ENCODE assay signal across 8 mouse cellular contexts in genomic region chr4:140033394-140033793, GRCm38 (mm10).
DNase-seq lines count a peak whose midpoint lies in the region; ATAC-seq and TF ChIP-seq lines count a peak whose summit lies in the region.

No protein-coding gene starts in this region.

- TF ChIP-seq EP300 in liver, postnatal 0 days (IDR thresholded peaks at IDR 0.05; ENCODE audit: low read depth): no peak

- peaks cover 12% of the 10 kb centered on the region; the same call in 1 of the 2 replicates for H3K4me1 ChIP-seq in kidney, embryonic 14.5 days (ENCODE audit: control insufficient read depth, insufficient read depth, low read length)
- peaks cover 87% of the 10 kb centered on the region for H3K4me1 ChIP-seq in E14TG2a.4 (replicated peaks; ENCODE audit: low read depth, low read length)
- 0 out of 2 replicates have a peak, but pooled peaks cover 7% of the 10 kb centered on the region for H3K4me1 ChIP-seq in cortical plate, adult 2 months (ENCODE audit: control insufficient read depth, insufficient read depth, low read length)
- no peaks in the 10 kb centered on the region for H3K4me1 ChIP-seq in liver, postnatal 0 days (ENCODE audit: insufficient read depth)

- H3K27me3 ChIP-seq in kidney, embryonic 14.5 days (ENCODE audit: control insufficient read depth, insufficient read depth, low read length): peaks cover 21% of the 10 kb centered on the region
- H3K27me3 ChIP-seq in E14TG2a.4 (ENCODE audit: insufficient read depth, low read length): peaks cover 26% of the 10 kb centered on the region
- peaks cover 10% of the 10 kb centered on the region for H3K27me3 ChIP-seq in liver, postnatal 0 days (ENCODE audit: insufficient read depth, low read length)

- no peak overlapping the region for H3K4me2 ChIP-seq in kidney, embryonic 14.5 days (replicated peaks; ENCODE audit: low read depth, low read length)
- no peak overlapping the region for H3K4me2 ChIP-seq in liver, postnatal 0 days (ENCODE audit: low read depth, low read length)

- TF ChIP-seq POLR2A in cortical plate, adult 2 months (IDR thresholded peaks at IDR 0.05; ENCODE audit: extremely low read depth, insufficient read depth, low read length): no peak

- 42% methylated on average over 7 of the region's 7 CpGs for WGBS in kidney, embryonic 14.5 days
- 29% methylated on average over 7 of the region's 7 CpGs for WGBS in liver, postnatal 0 days (ENCODE audit: insufficient replicate concordance)

- no peaks in the 10 kb centered on the region for H3K9me3 ChIP-seq in kidney, embryonic 14.5 days (ENCODE audit: control insufficient read depth, low read length)
- no peaks in the 10 kb centered on the region for H3K9me3 ChIP-seq in E14TG2a.4 (ENCODE audit: low read length)
- H3K9me3 ChIP-seq in liver, postnatal 0 days (ENCODE audit: low read length): no peaks in the 10 kb centered on the region

- no peak for ATAC-seq in kidney, embryonic 14.5 days (ENCODE audit: low FRiP score, low TSS enrichment)
- no peak for ATAC-seq in liver, postnatal 0 days

- H3K36me3 ChIP-seq in kidney, embryonic 14.5 days (ENCODE audit: control insufficient read depth, insufficient read depth, low read length): no peaks in the 10 kb centered on the region
- no peaks in the 10 kb centered on the region for H3K36me3 ChIP-seq in E14TG2a.4 (ENCODE audit: insufficient read depth, low read length)
- H3K36me3 ChIP-seq in liver, postnatal 0 days (replicated peaks; ENCODE audit: insufficient read depth, low read length): no peaks in the 10 kb centered on the region

- no peak overlapping the region for H3K9ac ChIP-seq in kidney, embryonic 14.5 days (ENCODE audit: low read depth, low read length)
- no peak overlapping the region for H3K9ac ChIP-seq in liver, postnatal 0 days (replicated peaks)

- peak; percentile 92 for TF ChIP-seq CTCF in E14TG2a.4 (conservative IDR thresholded peaks at IDR 0.05; ENCODE audit: low read length)
- TF ChIP-seq CTCF in cortical plate, adult 2 months (IDR thresholded peaks at IDR 0.05; ENCODE audit: extremely low read depth, insufficient read depth, low read length): peak; percentile 60
- peak; percentile 85 for TF ChIP-seq CTCF in liver, postnatal 0 days (IDR thresholded peaks at IDR 0.05; ENCODE audit: low read depth)

- peak; percentile 66 for DNase-seq in kidney, adult 18-20 months
- peak; percentile 32 for DNase-seq in adrenal gland, adult 2 months
- DNase-seq in liver, postnatal 0 days: peak; percentile 59
- DNase-seq in testis, postnatal 10 days (ENCODE audit: low spot score): peak; percentile 87
- DNase-seq in adipocyte (ENCODE audit: low spot score): no peak

- no peak overlapping the region for H3K4me3 ChIP-seq in kidney, embryonic 14.5 days (ENCODE audit: low read length)
- H3K4me3 ChIP-seq in E14TG2a.4 (replicated peaks; ENCODE audit: low read length): no peak overlapping the region
- H3K4me3 ChIP-seq in cortical plate, adult 2 months (ENCODE audit: insufficient read depth, low read length): no peak overlapping the region
- H3K4me3 ChIP-seq in liver, postnatal 0 days (ENCODE audit: low read depth, low read length): no peak overlapping the region

- H3K27ac ChIP-seq in kidney, embryonic 14.5 days (ENCODE audit: low read depth, low read length): no peak overlapping the region
- no peak overlapping the region for H3K27ac ChIP-seq in cortical plate, adult 2 months (ENCODE audit: insufficient read depth, low read length)
- no peak overlapping the region for H3K27ac ChIP-seq in liver, postnatal 0 days (ENCODE audit: low read depth)
